In the genomic region with DNA sequence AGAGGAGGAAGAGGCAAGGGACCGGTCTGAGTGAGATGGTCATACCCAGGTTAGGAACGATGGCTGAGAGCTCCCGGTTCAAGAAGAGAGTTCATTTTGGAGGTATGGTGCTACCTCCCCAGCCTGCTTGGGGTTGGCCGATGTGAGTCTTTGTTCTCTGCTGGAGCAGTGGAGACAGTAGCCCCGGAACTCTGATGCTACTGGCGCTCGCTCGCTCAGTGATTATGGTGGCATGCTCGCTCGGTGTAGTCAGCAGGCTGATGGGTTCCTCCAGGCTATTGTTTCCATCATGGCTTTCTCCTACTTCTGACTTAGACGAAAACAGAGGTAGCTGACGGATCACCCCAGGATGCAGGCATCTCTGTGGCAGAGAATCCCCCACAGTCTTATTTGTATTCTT, we compare ENCODE assay signal across 13 mouse cellular contexts.
DNase-seq lines count a peak whose midpoint lies in the region; ATAC-seq lines count a peak whose summit lies in the region.
"Had no signal": no experiment of that assay in that cellular context is flagged by ENCODE, and none has a peak within 500 bp of the region (broad histone marks: within the 10 kb centered on the region; RNA-seq: fewer than 3 reads in every experiment).

No protein-coding gene starts in this region.

- peak overlapping the region; percentile 46 for H3K4me2 ChIP-seq in embryonic facial prominence, embryonic 13.5 days
- peak overlapping the region; percentile 46 for H3K4me2 ChIP-seq in forebrain, embryonic 14.5 days (ENCODE audit: low read length)
- peak overlapping the region; percentile 13; the same call in 1 of the 2 replicates for H3K4me2 ChIP-seq in limb, embryonic 12.5 days
- peak overlapping the region; percentile 47 for H3K4me2 ChIP-seq in neural tube, embryonic 13.5 days
- no peak overlapping the region for H3K4me2 ChIP-seq in liver, embryonic 11.5 days
- H3K4me2 ChIP-seq: heart, embryonic 12.5 days had no signal

- no peaks in the 10 kb centered on the region for H3K27me3 ChIP-seq in embryonic facial prominence, embryonic 13.5 days
- no peaks in the 10 kb centered on the region for H3K27me3 ChIP-seq in forebrain, embryonic 14.5 days (replicated peaks; ENCODE audit: control insufficient read depth, insufficient read depth, low read length)
- H3K27me3 ChIP-seq in limb, embryonic 12.5 days: no peaks in the 10 kb centered on the region; the same call in 1 of the 2 replicates
- no peaks in the 10 kb centered on the region for H3K27me3 ChIP-seq in neural tube, embryonic 13.5 days
- no peaks in the 10 kb centered on the region for H3K27me3 ChIP-seq in liver, embryonic 11.5 days (replicated peaks; ENCODE audit: control insufficient read depth, insufficient read depth, low read length)

- 38% methylated on average over 12 of the region's 12 CpGs for WGBS in embryonic facial prominence, embryonic 13.5 days
- 29% methylated on average over 12 of the region's 12 CpGs for WGBS in forebrain, embryonic 14.5 days
- 58% methylated on average over 12 of the region's 12 CpGs for WGBS in limb, embryonic 12.5 days
- WGBS in neural tube, embryonic 13.5 days: 42% methylated on average over 12 of the region's 12 CpGs
- 65% methylated on average over 12 of the region's 12 CpGs for WGBS in liver, embryonic 11.5 days

- H3K4me1 ChIP-seq in embryonic facial prominence, embryonic 13.5 days: peaks cover 28% of the 10 kb centered on the region
- peaks cover 36% of the 10 kb centered on the region for H3K4me1 ChIP-seq in forebrain, embryonic 14.5 days (ENCODE audit: control insufficient read depth, insufficient read depth, low read length)
- peaks cover 9% of the 10 kb centered on the region; the same call in 1 of the 2 replicates for H3K4me1 ChIP-seq in limb, embryonic 12.5 days (replicated peaks)
- peaks cover 54% of the 10 kb centered on the region for H3K4me1 ChIP-seq in neural tube, embryonic 13.5 days (replicated peaks)
- peaks cover under 1% of the 10 kb centered on the region for H3K4me1 ChIP-seq in liver, embryonic 11.5 days (replicated peaks; ENCODE audit: control insufficient read depth, insufficient read depth, low read length)
- H3K4me1 ChIP-seq: megakaryocyte, embryonic 14.5 days had no signal

- H3K9ac ChIP-seq in embryonic facial prominence, embryonic 13.5 days: 0 out of 2 replicates have a peak overlapping the region, but pooled peaks have one; percentile 3
- H3K9ac ChIP-seq in forebrain, embryonic 14.5 days (ENCODE audit: low read length): peak overlapping the region; percentile 63
- no peak overlapping the region for H3K9ac ChIP-seq in limb, embryonic 12.5 days (replicated peaks)
- peak overlapping the region; percentile 63 for H3K9ac ChIP-seq in neural tube, embryonic 13.5 days
- H3K9ac ChIP-seq in liver, embryonic 11.5 days (ENCODE audit: low read depth, low read length): no peak overlapping the region
- H3K9ac ChIP-seq: heart, embryonic 12.5 days had no signal

- peak overlapping the region; percentile 4 for H3K4me3 ChIP-seq in embryonic facial prominence, embryonic 13.5 days
- peak overlapping the region; percentile 34 for H3K4me3 ChIP-seq in forebrain, embryonic 14.5 days (ENCODE audit: low read depth, low read length)
- H3K4me3 ChIP-seq in limb, embryonic 12.5 days (replicated peaks): no peak overlapping the region
- peak overlapping the region; percentile 25 for H3K4me3 ChIP-seq in neural tube, embryonic 13.5 days
- H3K4me3 ChIP-seq in liver, embryonic 11.5 days (ENCODE audit: low read depth, low read length): no peak overlapping the region
- H3K4me3 ChIP-seq: heart, embryonic 12.5 days; megakaryocyte, embryonic 14.5 days had no signal

- ATAC-seq in embryonic facial prominence, embryonic 13.5 days (ENCODE audit: insufficient number of reproducible peaks, insufficient read depth, low FRiP score, low TSS enrichment, low read depth): no peak
- peak; percentile 30; the same call in 1 of the 2 replicates for ATAC-seq in forebrain, embryonic 14.5 days
- ATAC-seq in limb, embryonic 12.5 days (ENCODE audit: insufficient number of reproducible peaks, insufficient read depth, low FRiP score, low TSS enrichment, low read depth): no peak
- 0 out of 2 replicates have a peak, but pooled peaks have one; percentile 25 for ATAC-seq in neural tube, embryonic 13.5 days (ENCODE audit: low read depth)
- ATAC-seq in liver, embryonic 11.5 days (replicated peaks; ENCODE audit: low FRiP score): no peak

- no peak overlapping the region for H3K27ac ChIP-seq in embryonic facial prominence, embryonic 13.5 days
- H3K27ac ChIP-seq in forebrain, embryonic 14.5 days (ENCODE audit: low read depth, low read length): peak overlapping the region; percentile 50
- H3K27ac ChIP-seq in limb, embryonic 12.5 days: no peak overlapping the region
- H3K27ac ChIP-seq in neural tube, embryonic 13.5 days (replicated peaks): peak overlapping the region; percentile 61
- no peak overlapping the region for H3K27ac ChIP-seq in liver, embryonic 11.5 days (ENCODE audit: low read depth, low read length)

- no peaks in the 10 kb centered on the region for H3K9me3 ChIP-seq in embryonic facial prominence, embryonic 13.5 days
- H3K9me3 ChIP-seq in forebrain, embryonic 14.5 days (replicated peaks; ENCODE audit: control insufficient read depth, low read length): no peaks in the 10 kb centered on the region
- no peaks in the 10 kb centered on the region for H3K9me3 ChIP-seq in limb, embryonic 12.5 days
- no peaks in the 10 kb centered on the region for H3K9me3 ChIP-seq in neural tube, embryonic 13.5 days
- no peaks in the 10 kb centered on the region for H3K9me3 ChIP-seq in liver, embryonic 11.5 days (ENCODE audit: control insufficient read depth, low read length)
- H3K9me3 ChIP-seq: heart, embryonic 12.5 days had no signal

- DNase-seq in forebrain, embryonic 14.5 days (ENCODE audit: low spot score): peak; percentile 26
- DNase-seq in liver, embryonic 11.5 days (ENCODE audit: low spot score): no peak
- DNase-seq in kidney, adult 11 months: no peak
- no peak for DNase-seq in layer of hippocampus, adult 9-11 months
- DNase-seq: cerebellum, adult 18-20 months; kidney, postnatal 25 days; lung, adult 18-20 months; spleen, adult 18-20 months had no signal

- no peaks in the 10 kb centered on the region for H3K36me3 ChIP-seq in embryonic facial prominence, embryonic 13.5 days
- no peaks in the 10 kb centered on the region for H3K36me3 ChIP-seq in forebrain, embryonic 14.5 days (ENCODE audit: control insufficient read depth, insufficient read depth, low read length)
- H3K36me3 ChIP-seq in limb, embryonic 12.5 days: no peaks in the 10 kb centered on the region
- H3K36me3 ChIP-seq in neural tube, embryonic 13.5 days: no peaks in the 10 kb centered on the region
- no peaks in the 10 kb centered on the region for H3K36me3 ChIP-seq in liver, embryonic 11.5 days (ENCODE audit: control insufficient read depth, insufficient read depth, low read length)
- H3K36me3 ChIP-seq: heart, embryonic 12.5 days had no signal

Comparison
In these comparisons a context has a peak if more than half of its experiments do, and no peak if none do; other contexts are left out.
1. ATAC-seq: peak in forebrain, embryonic 14.5 days (single experiment) and neural tube, embryonic 13.5 days (single experiment); none in embryonic facial prominence, embryonic 13.5 days (single experiment), limb, embryonic 12.5 days (single experiment) and liver, embryonic 11.5 days (single experiment).
2. H3K27ac ChIP-seq: peak in forebrain, embryonic 14.5 days (single experiment) and neural tube, embryonic 13.5 days (single experiment); none in embryonic facial prominence, embryonic 13.5 days (single experiment), limb, embryonic 12.5 days (single experiment) and liver, embryonic 11.5 days (single experiment).
3. H3K4me3 ChIP-seq: peak in embryonic facial prominence, embryonic 13.5 days (single experiment), forebrain, embryonic 14.5 days (single experiment) and neural tube, embryonic 13.5 days (single experiment); none in limb, embryonic 12.5 days (single experiment) and liver, embryonic 11.5 days (single experiment).
4. H3K9ac ChIP-seq: peak in embryonic facial prominence, embryonic 13.5 days (single experiment), forebrain, embryonic 14.5 days (single experiment) and neural tube, embryonic 13.5 days (single experiment); none in limb, embryonic 12.5 days (single experiment) and liver, embryonic 11.5 days (single experiment).